Mouse (Mus musculus) heart, postnatal 0 days (tissue): ENCODE measurements around the gene Slit2. TPM values are rescaled to one million over a fixed set of nuclear protein-coding genes. Genes with fewer than 3 reads are reported as not detected.

Experiments used
- ATAC-seq: fragments of 200-750 bp; cut with Nextera tagmentation; 2 replicates; pipeline ENCODE4 v1.8.0; 2017; ENCODE audit warnings: low read depth, moderate number of reproducible peaks, moderate library complexity; ENCODE audit not compliant: insufficient read depth
- DNase-seq: peaks from one replicate; pipeline ENCODE4 v3.0.0-alpha.2; 2016; ENCODE audit warnings: low spot score
- H3K27ac ChIP-seq: fragments of 300-500 bp; sonication (generic); 2 replicates; pipeline ENCODE4 v1.5.1; 2014; ENCODE audit warnings: low read depth, mild to moderate bottlenecking
- H3K27me3 ChIP-seq: fragments of 300-500 bp; sonication (generic); 2 replicates; pipeline ENCODE4 v1.6.1; 2014; ENCODE audit warnings: low read length, mixed read lengths; ENCODE audit not compliant: control insufficient read depth, insufficient read depth
- H3K36me3 ChIP-seq: fragments of 300-500 bp; sonication (generic); replicated peaks from 2 replicates; pipeline ENCODE4 v1.6.1; 2014; ENCODE audit warnings: low read length, mixed read lengths; ENCODE audit not compliant: control insufficient read depth, insufficient read depth
- H3K4me1 ChIP-seq: fragments of 300-500 bp; sonication (generic); 2 replicates; pipeline ENCODE4 v1.6.1; 2014; ENCODE audit warnings: antibody characterized with exemption; ENCODE audit not compliant: control insufficient read depth, insufficient read depth
- H3K4me2 ChIP-seq: fragments of 300-500 bp; sonication (generic); 2 replicates; pipeline ENCODE4 v1.6.1; 2014; ENCODE audit warnings: low read depth, mild to moderate bottlenecking, low read length, moderate library complexity
- H3K4me3 ChIP-seq: fragments of 300-500 bp; sonication (generic); 2 replicates; pipeline ENCODE4 v1.5.1; 2014; ENCODE audit warnings: low read depth, low read length
- H3K9ac ChIP-seq: fragments of 300-500 bp; sonication (generic); replicated peaks from 2 replicates; pipeline ENCODE4 v1.6.1; 2014; ENCODE audit warnings: low read depth, low read length, mixed read lengths
- H3K9me3 ChIP-seq: fragments of 300-500 bp; sonication (generic); replicated peaks from 2 replicates; pipeline ENCODE4 v1.6.1; 2016; ENCODE audit warnings: low read length; ENCODE audit not compliant: control insufficient read depth
- CTCF ChIP-seq: IDR thresholded peaks from 2 replicates; pipeline ENCODE4 v1.5.1; 2016; ENCODE audit warnings: antibody characterized with exemption, control low read depth, low read depth
- EP300 ChIP-seq: IDR thresholded peaks from 2 replicates; pipeline ENCODE4 v1.6.1; 2016; ENCODE audit warnings: antibody characterized with exemption, low read depth
- WGBS: fragments of 180-500 bp; shearing (Covaris S2); extraction: QIAGEN DNeasy Blood & Tissue Kit; methylation state at CpG from one replicate; pipeline ENCODE4 v1.1.7; 2014; 5-methylcytosine and 5-hydroxymethylcytosine counted together
- polyA plus RNA-seq: library from polyadenylated mRNA; unstranded; fragments of >200 nt; fragmentation: Nextera tagmentation; extraction: Ambion mirVana; gene quantifications from 2 replicates; pipeline ENCODE4 v1.2.1, GENCODE M21; 2015
- total RNA-seq: library from RNA; depleted of rRNA; stranded (reverse); fragments of >200 nt; gene quantifications from 2 replicates; pipeline ENCODE4 v1.2.3, GENCODE M21; 2014; ENCODE audit warnings: low replicate concordance

Slit2 gene
- total and polyA plus RNA-seq, 2 experiments from 2014 or later = 4.9 to 17.6 TPM

- Histone ChIP-seq H3K27me3 (peaks cover 28% of the 10 kb centered on the region), H3K9ac (peak overlapping the region; percentile 42), H3K4me2 (peak overlapping the region; percentile 93), H3K36me3 (no peaks in the 10 kb centered on the region), H3K9me3 (no peaks in the 10 kb centered on the region), H3K27ac (no peak overlapping the region; the same call in 1 of the 2 replicates), H3K4me1 (0 out of 2 replicates have a peak, but pooled peaks cover 18% of the 10 kb centered on the region), H3K4me3 (peak overlapping the region; percentile 67)
- no peak for TF ChIP-seq CTCF
- TF ChIP-seq EP300 = no peak
- 3% methylated on average over 48 of the region's 48 CpGs for WGBS
- DNase-seq (no peak), ATAC-seq (no peak)
Observed at GRCm38 (mm10) chr5:47985901-47986670, 3.1 kb downstream of the Slit2 start.

GRCm38 (mm10) chr5:47990926-47991325, 8.0 kb downstream of the Slit2 start:
- ATAC-seq (no peak), DNase-seq (no peak)
- Histone ChIP-seq H3K27ac (no peak overlapping the region), H3K9ac (no peak overlapping the region), H3K27me3 (peaks cover 7% of the 10 kb centered on the region), H3K9me3 (no peaks in the 10 kb centered on the region), H3K4me3 (no peak overlapping the region), H3K4me1 (no peaks in the 10 kb centered on the region), H3K4me2 (no peak overlapping the region), H3K36me3 (no peaks in the 10 kb centered on the region)
- 67% methylated on average over 4 of the region's 4 CpGs for WGBS
- no peak for TF ChIP-seq CTCF
- no peak for TF ChIP-seq EP300

DNA sequence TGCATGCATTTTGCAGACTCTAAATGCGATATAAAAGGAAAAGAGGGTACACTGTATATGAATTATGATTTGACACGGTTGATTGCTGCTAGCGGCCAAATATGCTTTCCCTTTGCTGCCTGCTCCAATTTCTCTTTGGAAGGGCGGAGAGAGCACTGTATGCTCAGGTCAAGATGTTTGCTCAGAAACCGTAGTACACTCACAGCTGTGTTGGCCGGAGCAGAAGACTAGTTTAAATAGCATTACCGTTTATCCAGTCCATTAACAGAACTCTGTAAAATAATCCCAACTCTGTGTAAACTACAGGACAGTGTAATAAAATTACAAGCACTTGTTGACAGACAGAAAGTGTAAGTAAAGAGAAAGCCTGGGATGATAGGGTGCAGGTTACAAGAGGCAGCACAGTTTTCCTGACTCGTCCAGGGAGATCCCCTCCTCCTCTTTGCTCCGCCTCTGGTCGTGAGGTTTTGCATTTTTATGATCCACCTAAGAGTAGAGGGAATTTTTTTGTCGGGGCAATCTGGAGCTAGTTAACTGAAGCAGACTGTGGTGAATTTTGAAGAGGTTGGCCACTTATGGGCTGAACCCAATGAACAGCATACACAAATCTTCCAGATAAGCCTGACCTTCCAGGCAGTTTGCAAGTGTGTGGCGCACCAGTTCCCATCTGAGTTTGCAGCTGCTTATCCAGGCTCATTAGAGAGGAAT, 20.9 kb downstream of the Slit2 start:
- H3K9ac ChIP-seq = no peak overlapping the region
- DNase-seq (no peak), ATAC-seq (no peak)
- TF ChIP-seq CTCF (no peak), EP300 (no peak)
- H3K27me3 ChIP-seq = no peaks in the 10 kb centered on the region
- no peaks in the 10 kb centered on the region for H3K9me3 ChIP-seq
- no peak overlapping the region for H3K4me3 ChIP-seq
- H3K4me2 ChIP-seq = peak overlapping the region; percentile 7; the same call in 1 of the 2 replicates
- WGBS = 53% methylated on average over 12 of the region's 12 CpGs
- no peaks in the 10 kb centered on the region for H3K36me3 ChIP-seq
- no peak overlapping the region for H3K27ac ChIP-seq
- no peaks in the 10 kb centered on the region for H3K4me1 ChIP-seq

- DNase-seq = no peak
- H3K36me3 ChIP-seq = no peaks in the 10 kb centered on the region
- H3K4me2 ChIP-seq = no peak overlapping the region
- TF ChIP-seq EP300 (no peak), CTCF (no peak)
- H3K9ac ChIP-seq = no peak overlapping the region
- H3K27ac ChIP-seq = no peak overlapping the region
- H3K4me1 ChIP-seq = no peaks in the 10 kb centered on the region
- WGBS = 72% methylated on average over 9 of the region's 9 CpGs
- no peak overlapping the region for H3K4me3 ChIP-seq
- H3K9me3 ChIP-seq = no peaks in the 10 kb centered on the region
- H3K27me3 ChIP-seq = no peaks in the 10 kb centered on the region
- ATAC-seq = no peak
Observed at GRCm38 (mm10) chr5:48005533-48005932, 22.6 kb downstream of the Slit2 start.

- Histone ChIP-seq H3K36me3 (no peaks in the 10 kb centered on the region), H3K4me3 (no peak overlapping the region), H3K4me2 (no peak overlapping the region), H3K9me3 (no peaks in the 10 kb centered on the region), H3K27ac (no peak overlapping the region), H3K4me1 (no peaks in the 10 kb centered on the region), H3K9ac (no peak overlapping the region), H3K27me3 (no peaks in the 10 kb centered on the region)
- DNase-seq (no peak), ATAC-seq (no peak)
- no peak for TF ChIP-seq CTCF
- TF ChIP-seq EP300 = no peak
Observed at GRCm38 (mm10) chr5:48006059-48006458, 23.1 kb downstream of the Slit2 start.
